Mouse (Mus musculus) heart, embryonic 10.5 days (tissue): ENCODE data around the gene Syt8. TPM values are rescaled to one million over a fixed set of nuclear protein-coding genes. Genes with fewer than 3 reads are reported as not detected.
A peak's percentile ranks its signal among the peaks of the same experiment; 100 is the strongest.

Experiments
- DNase-seq: peaks from one replicate; pipeline ENCODE4 v3.0.0-alpha.2; 2017; ENCODE audit warnings: low spot score
- H3K27ac ChIP-seq: fragments of 300-500 bp; sonication (generic); 2 replicates; pipeline ENCODE4 v1.5.1; 2016; ENCODE audit warnings: mild to moderate bottlenecking
- H3K27me3 ChIP-seq: fragments of 300-500 bp; sonication (generic); 2 replicates; pipeline ENCODE4 v1.6.1; 2016; ENCODE audit warnings: mild to moderate bottlenecking; ENCODE audit not compliant: poor library complexity, insufficient read depth, severe bottlenecking
- H3K36me3 ChIP-seq: fragments of 300-500 bp; sonication (generic); 2 replicates; pipeline ENCODE4 v1.6.1; 2016; ENCODE audit warnings: mild to moderate bottlenecking, moderate library complexity
- H3K4me1 ChIP-seq: fragments of 300-500 bp; sonication (generic); 2 replicates; pipeline ENCODE4 v1.6.1; 2016; ENCODE audit warnings: mild to moderate bottlenecking
- H3K4me3 ChIP-seq: fragments of 300-500 bp; sonication (generic); 2 replicates; pipeline ENCODE4 v1.5.1; 2016; ENCODE audit warnings: mild to moderate bottlenecking, moderate library complexity
- H3K9me3 ChIP-seq: fragments of 300-500 bp; sonication (generic); 2 replicates; pipeline ENCODE4 v1.6.1; 2016; ENCODE audit warnings: mild to moderate bottlenecking, moderate library complexity
- WGBS: fragments of 180-500 bp; shearing (Covaris S2); methylation state at CpG from one replicate; pipeline ENCODE4 v1.1.7; 2016; 5-methylcytosine and 5-hydroxymethylcytosine counted together
- polyA plus RNA-seq: library from polyadenylated mRNA; unstranded; fragments of >200 nt; fragmentation: Nextera tagmentation; extraction: Ambion mirVana; gene quantifications from 2 replicates; pipeline ENCODE4 v1.2.1, GENCODE M21; 2016

The Syt8 gene
- 0.38 and 1.3 TPM in 2 replicates for polyA plus RNA-seq

GRCm38 (mm10) chr7:142434137-142434865, at the start of gene Syt8:
Gene Syt8, plus strand, starts transcription at chr7:142434850.
- H3K4me1 ChIP-seq = peaks cover 65% of the 10 kb centered on the region
- H3K9me3 ChIP-seq = no peaks in the 10 kb centered on the region
- WGBS = 57% methylated on average over 10 of the region's 10 CpGs
- H3K27me3 ChIP-seq = no peaks in the 10 kb centered on the region
- H3K36me3 ChIP-seq = no peaks in the 10 kb centered on the region
- H3K27ac ChIP-seq = peak within 1 kb of the TSS; percentile 89
- no peak for DNase-seq
- H3K4me3 ChIP-seq = no peak within 1 kb of the TSS

GRCm38 (mm10) chr7:142385742-142386403, 48.8 kb upstream of the Syt8 start:
- peak overlapping the region; percentile 90 for H3K27ac ChIP-seq
- DNase-seq = no peak
- H3K4me3 ChIP-seq = peak overlapping the region; percentile 90
- WGBS = 90% methylated on average over 3 of the region's 3 CpGs
- H3K27me3 ChIP-seq = no peaks in the 10 kb centered on the region
- H3K9me3 ChIP-seq = no peaks in the 10 kb centered on the region
- peaks cover 28% of the 10 kb centered on the region for H3K4me1 ChIP-seq
- peaks cover 49% of the 10 kb centered on the region for H3K36me3 ChIP-seq

- Histone ChIP-seq H3K4me3 (peak overlapping the region; percentile 90), H3K27ac (peak overlapping the region; percentile 90), H3K9me3 (no peaks in the 10 kb centered on the region), H3K27me3 (no peaks in the 10 kb centered on the region), H3K36me3 (peaks cover 40% of the 10 kb centered on the region), H3K4me1 (peaks cover 28% of the 10 kb centered on the region)
- WGBS = 54% methylated on average over 6 of the region's 6 CpGs
- no peak for DNase-seq
Measured at GRCm38 (mm10) chr7:142386621-142387201, 47.9 kb upstream of the Syt8 start.

- Histone ChIP-seq H3K27ac (peak within 1 kb of the TSS; percentile 90), H3K36me3 (peaks cover 32% of the 10 kb centered on the region), H3K27me3 (no peaks in the 10 kb centered on the region), H3K4me1 (peaks cover 25% of the 10 kb centered on the region), H3K4me3 (peak within 1 kb of the TSS; percentile 90), H3K9me3 (no peaks in the 10 kb centered on the region)
- DNase-seq = peak; percentile 99
- under 1% methylated on average over 55 of the region's 55 CpGs for WGBS
Measured at GRCm38 (mm10) chr7:142387419-142388148, 47.1 kb upstream of the Syt8 start, which contains the start of gene Ctsd. Gene Ctsd, minus strand, starts transcription at chr7:142388038.

- peak overlapping the region; percentile 90 for H3K4me3 ChIP-seq
- 94% methylated on average over 1 of the region's 1 CpGs for WGBS
- H3K9me3 ChIP-seq = no peaks in the 10 kb centered on the region
- H3K27ac ChIP-seq = peak overlapping the region; percentile 90
- H3K36me3 ChIP-seq = peaks cover 26% of the 10 kb centered on the region
- H3K4me1 ChIP-seq = peaks cover 31% of the 10 kb centered on the region
- no peak for DNase-seq
- H3K27me3 ChIP-seq = no peaks in the 10 kb centered on the region
Measured at GRCm38 (mm10) chr7:142388198-142388597, 46.5 kb upstream of the Syt8 start.

- no peak for DNase-seq
- 92% methylated on average over 2 of the region's 2 CpGs for WGBS
- H3K27me3 ChIP-seq = no peaks in the 10 kb centered on the region
- peaks cover 35% of the 10 kb centered on the region for H3K4me1 ChIP-seq
- H3K9me3 ChIP-seq = no peaks in the 10 kb centered on the region
- no peak overlapping the region for H3K4me3 ChIP-seq
- peaks cover 20% of the 10 kb centered on the region for H3K36me3 ChIP-seq
- peak overlapping the region; percentile 90; the same call in 1 of the 2 replicates for H3K27ac ChIP-seq
Measured at GRCm38 (mm10) chr7:142388740-142389139, 45.9 kb upstream of the Syt8 start.

- H3K27ac ChIP-seq = no peak overlapping the region
- WGBS = 79% methylated on average over 3 of the region's 3 CpGs
Measured at GRCm38 (mm10) chr7:142389961-142390650, 44.5 kb upstream of the Syt8 start.

GRCm38 (mm10) chr7:142391108-142391507, 43.5 kb upstream of the Syt8 start:
- H3K9me3 ChIP-seq = no peaks in the 10 kb centered on the region
- H3K4me1 ChIP-seq = peaks cover 26% of the 10 kb centered on the region
- 72% methylated on average over 3 of the region's 3 CpGs for WGBS
- DNase-seq = no peak
- H3K36me3 ChIP-seq = no peaks in the 10 kb centered on the region
- no peaks in the 10 kb centered on the region for H3K27me3 ChIP-seq
- H3K4me3 ChIP-seq = no peak overlapping the region
- H3K27ac ChIP-seq = no peak overlapping the region

More at GRCm38 (mm10) chr7:142389961-142390650, 44.5 kb upstream of the Syt8 start:
- Histone ChIP-seq H3K27me3 (no peaks in the 10 kb centered on the region), H3K36me3 (peaks cover 6% of the 10 kb centered on the region), H3K4me1 (peaks cover 33% of the 10 kb centered on the region), H3K4me3 (no peak overlapping the region), H3K9me3 (no peaks in the 10 kb centered on the region)
- DNase-seq = no peak

- Histone ChIP-seq H3K9me3 (no peaks in the 10 kb centered on the region), H3K4me1 (peaks cover 21% of the 10 kb centered on the region), H3K27ac (no peak overlapping the region), H3K4me3 (no peak overlapping the region), H3K36me3 (no peaks in the 10 kb centered on the region), H3K27me3 (no peaks in the 10 kb centered on the region)
- 73% methylated on average over 4 of the region's 4 CpGs for WGBS
- DNase-seq = no peak
Measured at GRCm38 (mm10) chr7:142391609-142392008, 43.0 kb upstream of the Syt8 start.

GRCm38 (mm10) chr7:142393191-142393590, 41.5 kb upstream of the Syt8 start:
- peaks cover 21% of the 10 kb centered on the region for H3K4me1 ChIP-seq
- no peak for DNase-seq
- peak overlapping the region; percentile 62; the same call in 1 of the 2 replicates for H3K27ac ChIP-seq
- no peak overlapping the region for H3K4me3 ChIP-seq
- H3K9me3 ChIP-seq = no peaks in the 10 kb centered on the region
- no peaks in the 10 kb centered on the region for H3K27me3 ChIP-seq
- WGBS = 21% methylated on average over 4 of the region's 4 CpGs
- H3K36me3 ChIP-seq = no peaks in the 10 kb centered on the region

- H3K27ac ChIP-seq = no peak overlapping the region; the same call in 1 of the 2 replicates
- 72% methylated on average over 6 of the region's 6 CpGs for WGBS
- no peak for DNase-seq
Measured at GRCm38 (mm10) chr7:142394261-142395190, 40.1 kb upstream of the Syt8 start.

More at GRCm38 (mm10) chr7:142394261-142395190, 40.1 kb upstream of the Syt8 start:
- Histone ChIP-seq H3K4me1 (peaks cover 21% of the 10 kb centered on the region), H3K4me3 (no peak overlapping the region), H3K27me3 (no peaks in the 10 kb centered on the region), H3K36me3 (no peaks in the 10 kb centered on the region), H3K9me3 (no peaks in the 10 kb centered on the region)
